Mouse (Mus musculus) thymus, adult 2 months (tissue): ENCODE results near the gene Ttc8. TPM values are rescaled to one million over a fixed set of nuclear protein-coding genes. Genes with fewer than 3 reads are reported as not detected.

Source experiments
- DNase-seq: peaks from one replicate; pipeline ENCODE4 v3.0.0; 2021
- H3K27ac ChIP-seq: fragments of 200-500 bp; 2 replicates; pipeline ENCODE4 v1.5.1; 2012; ENCODE audit warnings: low read length, control low read depth; ENCODE audit not compliant: control insufficient read depth, insufficient read depth
- H3K27me3 ChIP-seq: fragments of 200-500 bp; 2 replicates; pipeline ENCODE4 v1.6.1; 2012; ENCODE audit warnings: mild to moderate bottlenecking, low read length, moderate library complexity, mixed read lengths; ENCODE audit not compliant: control insufficient read depth, insufficient read depth
- H3K36me3 ChIP-seq: fragments of 200-500 bp; 2 replicates; pipeline ENCODE4 v1.6.1; 2012; ENCODE audit warnings: mild to moderate bottlenecking, low read length, moderate library complexity; ENCODE audit not compliant: control insufficient read depth, insufficient read depth
- H3K4me1 ChIP-seq: fragments of 200-500 bp; replicated peaks from 2 replicates; pipeline ENCODE4 v1.6.1; 2012; ENCODE audit warnings: low read length; ENCODE audit not compliant: control insufficient read depth, insufficient read depth
- H3K4me3 ChIP-seq: fragments of 200-500 bp; 2 replicates; pipeline ENCODE4 v1.5.1; 2012; ENCODE audit warnings: mild to moderate bottlenecking, low read length, control low read depth, moderate library complexity; ENCODE audit not compliant: control insufficient read depth, insufficient read depth
- CTCF ChIP-seq: fragments of 200-500 bp; IDR thresholded peaks from 2 replicates; pipeline ENCODE4 v1.5.1; 2012; ENCODE audit warnings: mild to moderate bottlenecking, control low read depth, low read length, moderate library complexity, borderline replicate concordance; ENCODE audit not compliant: control insufficient read depth, poor library complexity, insufficient read depth; ENCODE audit errors: extremely low read depth
- POLR2A ChIP-seq: fragments of 200-500 bp; IDR thresholded peaks from 2 replicates; pipeline ENCODE4 v1.6.1; 2012; ENCODE audit warnings: mild to moderate bottlenecking, low read length, control low read depth, moderate library complexity; ENCODE audit not compliant: control insufficient read depth, poor library complexity, insufficient read depth; ENCODE audit errors: extremely low read depth
- WGBS: fragments of 180-500 bp; shearing (Covaris S2); methylation state at CpG from one replicate; pipeline ENCODE4 v1.1.7; 2018; 5-methylcytosine and 5-hydroxymethylcytosine counted together
- polyA plus RNA-seq: library from polyadenylated mRNA; depleted of rRNA; stranded (reverse); fragments of >200 nt; gene quantifications from 2 replicates; pipeline ENCODE4 v1.2.3, GENCODE M21; 2012; rRNA removed

Ttc8 gene
- 5.5 and 6.6 TPM in 2 replicates for polyA plus RNA-seq

- WGBS: 2% methylated on average over 35 of the region's 35 CpGs
- H3K27me3 ChIP-seq: no peaks in the 10 kb centered on the region
- peak; percentile 77 for DNase-seq
- H3K4me3 ChIP-seq: peak within 1 kb of the TSS; percentile 49
- TF ChIP-seq CTCF (no peak), POLR2A (no peak)
- no peak within 1 kb of the TSS for H3K27ac ChIP-seq
- H3K4me1 ChIP-seq: peaks cover 3% of the 10 kb centered on the region; the same call in 1 of the 2 replicates
- H3K36me3 ChIP-seq: no peaks in the 10 kb centered on the region
These were observed at the start of gene Ttc8 for GRCm38 (mm10) chr12:98920194-98920991. Ttc8 (plus strand) TSS chr12:98920574.

- no peak overlapping the region for H3K27ac ChIP-seq
- WGBS: 96% methylated on average over 10 of the region's 10 CpGs
- TF ChIP-seq CTCF (no peak), POLR2A (no peak)
- no peaks in the 10 kb centered on the region for H3K4me1 ChIP-seq
- H3K4me3 ChIP-seq: no peak overlapping the region
- no peaks in the 10 kb centered on the region for H3K27me3 ChIP-seq
- H3K36me3 ChIP-seq: no peaks in the 10 kb centered on the region
- DNase-seq: no peak
These were observed 47.5 kb upstream of the Ttc8 start for GRCm38 (mm10) chr12:98872836-98873235.

- no peak overlapping the region for H3K27ac ChIP-seq
- DNase-seq: no peak
- 83% methylated on average over 2 of the region's 2 CpGs for WGBS
- H3K27me3 ChIP-seq: no peaks in the 10 kb centered on the region
- TF ChIP-seq CTCF (no peak), POLR2A (no peak)
- no peaks in the 10 kb centered on the region for H3K4me1 ChIP-seq
- H3K4me3 ChIP-seq: no peak overlapping the region
- no peaks in the 10 kb centered on the region for H3K36me3 ChIP-seq
These were observed 45.2 kb upstream of the Ttc8 start for GRCm38 (mm10) chr12:98875216-98875615.

GRCm38 (mm10) chr12:98878693-98879092, 41.7 kb upstream of the Ttc8 start:
- TF ChIP-seq CTCF (no peak), POLR2A (no peak)
- Histone ChIP-seq H3K36me3 (no peaks in the 10 kb centered on the region), H3K4me3 (no peak overlapping the region), H3K27me3 (no peaks in the 10 kb centered on the region), H3K27ac (no peak overlapping the region), H3K4me1 (no peaks in the 10 kb centered on the region)
- 96% methylated on average over 1 of the region's 1 CpGs for WGBS
- no peak for DNase-seq

- TF ChIP-seq CTCF: no peak
- no peak for TF ChIP-seq POLR2A
- 87% methylated on average over 5 of the region's 5 CpGs for WGBS
- no peak for DNase-seq
- Histone ChIP-seq H3K4me1 (no peaks in the 10 kb centered on the region), H3K4me3 (no peak overlapping the region), H3K27me3 (no peaks in the 10 kb centered on the region), H3K27ac (no peak overlapping the region), H3K36me3 (no peaks in the 10 kb centered on the region)
These were observed 38.6 kb upstream of the Ttc8 start for GRCm38 (mm10) chr12:98881796-98882195.

GRCm38 (mm10) chr12:98884515-98884914, 35.9 kb upstream of the Ttc8 start:
- H3K4me1 ChIP-seq: no peaks in the 10 kb centered on the region
- no peak overlapping the region for H3K27ac ChIP-seq
- H3K4me3 ChIP-seq: no peak overlapping the region
- no peaks in the 10 kb centered on the region for H3K27me3 ChIP-seq
- H3K36me3 ChIP-seq: no peaks in the 10 kb centered on the region
- no peak for DNase-seq
- 0% methylated on average over 1 of the region's 1 CpGs for WGBS
- TF ChIP-seq CTCF (no peak), POLR2A (no peak)

GRCm38 (mm10) chr12:98896761-98897160, 23.6 kb upstream of the Ttc8 start:
- TF ChIP-seq POLR2A (no peak), CTCF (no peak)
- DNase-seq: no peak
- WGBS: 31% methylated on average over 1 of the region's 1 CpGs
- H3K27ac ChIP-seq: no peak overlapping the region
- no peak overlapping the region for H3K4me3 ChIP-seq
- H3K27me3 ChIP-seq: no peaks in the 10 kb centered on the region
- no peaks in the 10 kb centered on the region for H3K36me3 ChIP-seq
- peaks cover 2% of the 10 kb centered on the region; the same call in 1 of the 2 replicates for H3K4me1 ChIP-seq
